Mouse (Mus musculus) monocyte, adult 2 months (primary cell): Measurements from ENCODE around the gene B3gat3.

Experiments used
- DNase-seq, 2 experiments: peaks; one replicate each; pipeline ENCODE4 v3.0.0; 2022; ENCODE audit warnings: low spot score in 2 of 2, low read depth in 1 of 2

B3gat3 gene

DNA sequence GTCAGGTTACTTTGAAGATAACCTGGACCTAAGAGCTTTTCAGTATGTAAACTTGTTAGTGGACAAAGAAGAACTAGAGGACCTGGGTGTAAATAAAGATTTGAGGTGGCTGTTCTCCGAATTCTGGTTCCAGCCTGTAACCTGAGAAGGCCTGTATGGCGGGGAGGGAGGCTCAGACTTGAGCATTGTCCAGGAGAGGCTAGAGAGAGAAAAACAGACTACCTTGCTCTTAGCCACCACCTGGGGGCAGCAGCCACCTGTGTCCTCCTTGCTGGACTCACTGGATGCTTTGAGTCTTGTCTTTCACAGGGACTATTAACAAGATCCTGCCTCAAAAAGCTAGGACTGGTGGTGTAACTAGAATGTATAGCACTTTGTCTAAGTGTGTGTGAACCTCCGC lies 56.4 kb downstream of the B3gat3 start:
- no peak for DNase-seq
